Mouse (Mus musculus): ENCODE data around the gene Gm49384. TPM values are rescaled to one million over a fixed set of nuclear protein-coding genes. Genes with fewer than 3 reads are reported as not detected.
A peak's percentile ranks its signal among the peaks of the same experiment; 100 is the strongest.

The Gm49384 gene
- total RNA-seq (2021), result 1 to 10 TPM; 2.5 to 2.8 TPM

DNA sequence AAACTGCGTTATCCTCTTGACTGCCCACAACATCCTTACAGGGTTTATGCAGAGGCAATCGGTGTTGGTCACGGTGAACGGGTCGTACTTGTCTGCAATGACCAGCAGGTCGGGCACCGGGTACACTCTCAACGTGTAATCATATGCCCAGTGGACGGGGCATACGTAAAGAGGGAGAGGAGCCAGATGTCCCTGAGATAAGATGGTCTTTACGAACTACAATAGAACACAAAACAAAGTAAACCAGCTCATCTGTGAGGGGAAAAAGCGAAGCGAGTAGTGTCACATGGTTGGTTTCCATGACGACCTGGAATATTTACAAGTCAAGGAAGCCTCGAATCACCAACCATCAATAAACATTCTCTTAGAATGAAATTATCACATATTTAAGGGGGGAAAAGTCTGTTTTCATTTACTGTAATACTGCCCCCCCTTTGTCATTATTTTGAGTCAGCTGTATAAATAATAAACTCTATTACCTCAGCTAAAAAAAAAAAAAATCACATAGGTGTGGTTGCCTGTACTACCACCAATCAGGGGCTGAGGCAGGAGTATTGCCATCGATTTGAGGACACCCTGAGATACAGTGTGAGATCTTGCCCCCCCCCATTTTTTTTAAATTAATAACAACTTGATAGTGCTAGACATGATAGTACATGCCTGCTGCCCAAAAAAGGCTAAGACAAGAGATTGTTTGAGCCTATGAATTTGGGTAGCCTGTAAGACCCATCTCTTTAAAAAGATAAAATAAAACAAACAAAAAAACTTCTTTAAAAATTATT lies at the start of gene Gm49384:
Gene Gm49384, minus strand, starts transcription at position 216 of the 782 bp plus-strand sequence.
- intact Hi-C loops (cut with DNase I), result loop anchor here (10.0 kb wide), 1 partner anchor 381 kb away; the partner anchor contains the start of gene Vcpkmt
- no peak for DNase-seq

DNA sequence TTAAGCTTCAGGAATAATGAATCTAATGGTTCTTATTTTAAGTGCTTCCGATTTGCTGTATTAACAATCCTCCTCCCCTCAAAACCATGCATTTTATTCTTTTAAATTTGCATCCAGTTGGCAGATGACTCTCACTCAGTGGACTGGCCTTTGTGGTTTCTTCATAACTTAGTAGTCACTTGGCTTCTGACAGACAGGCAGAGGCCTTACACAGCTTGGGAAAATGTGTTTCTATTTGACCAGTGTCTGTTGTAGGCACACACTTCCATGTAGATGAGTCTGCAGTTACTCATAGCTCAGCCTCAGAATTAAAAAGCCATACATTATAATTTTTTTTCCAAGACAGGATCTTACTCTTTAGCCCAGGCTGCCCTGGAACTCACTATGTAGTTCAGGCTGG lies 49.7 kb upstream of the Gm49384 start:
- no peak for DNase-seq
- intact Hi-C loops (cut with DNase I), result no loop called here

DNA sequence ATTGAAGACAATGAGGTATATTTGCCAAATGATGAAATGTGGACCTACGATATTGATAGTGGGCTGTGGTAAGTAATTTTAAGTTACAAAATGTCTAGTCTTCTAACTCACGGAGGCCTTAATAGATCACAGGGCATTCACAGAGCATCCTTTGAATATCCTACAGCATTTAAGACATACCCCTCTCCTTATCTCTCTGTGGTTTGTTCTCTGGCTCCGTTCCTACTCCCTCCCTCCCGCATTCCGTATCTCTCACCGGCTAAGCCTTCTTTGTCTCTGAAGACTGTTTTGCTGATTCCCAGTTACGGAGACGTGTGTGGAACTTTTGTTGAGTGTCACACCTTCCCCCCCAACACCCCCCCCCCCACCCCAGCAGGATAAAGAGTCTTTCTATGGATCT lies 46.7 kb upstream of the Gm49384 start:
- no peak for DNase-seq
- intact Hi-C loops (cut with DNase I), result no loop called here

DNA sequence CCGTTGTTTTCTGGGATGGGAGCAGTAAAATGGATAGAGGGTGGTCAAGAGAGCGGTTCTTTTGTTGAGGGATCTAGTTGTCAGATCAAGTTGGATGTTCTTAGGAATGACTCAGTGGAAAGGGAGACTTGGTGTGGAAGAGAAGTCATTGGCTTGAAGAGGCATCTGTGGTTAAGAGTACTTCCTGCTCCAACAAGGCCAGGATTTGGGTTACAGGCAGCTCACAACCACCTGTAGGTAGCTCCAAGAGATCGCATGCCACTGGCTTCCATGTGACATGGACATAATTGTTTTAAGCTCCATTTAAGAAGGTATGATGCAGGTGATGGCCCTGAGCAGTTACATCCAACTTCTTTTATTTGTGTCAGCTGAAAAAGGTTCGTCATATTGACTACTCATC lies 45.7 kb upstream of the Gm49384 start:
- intact Hi-C loops (cut with DNase I), result no loop called here
- DNase-seq, result no peak

DNA sequence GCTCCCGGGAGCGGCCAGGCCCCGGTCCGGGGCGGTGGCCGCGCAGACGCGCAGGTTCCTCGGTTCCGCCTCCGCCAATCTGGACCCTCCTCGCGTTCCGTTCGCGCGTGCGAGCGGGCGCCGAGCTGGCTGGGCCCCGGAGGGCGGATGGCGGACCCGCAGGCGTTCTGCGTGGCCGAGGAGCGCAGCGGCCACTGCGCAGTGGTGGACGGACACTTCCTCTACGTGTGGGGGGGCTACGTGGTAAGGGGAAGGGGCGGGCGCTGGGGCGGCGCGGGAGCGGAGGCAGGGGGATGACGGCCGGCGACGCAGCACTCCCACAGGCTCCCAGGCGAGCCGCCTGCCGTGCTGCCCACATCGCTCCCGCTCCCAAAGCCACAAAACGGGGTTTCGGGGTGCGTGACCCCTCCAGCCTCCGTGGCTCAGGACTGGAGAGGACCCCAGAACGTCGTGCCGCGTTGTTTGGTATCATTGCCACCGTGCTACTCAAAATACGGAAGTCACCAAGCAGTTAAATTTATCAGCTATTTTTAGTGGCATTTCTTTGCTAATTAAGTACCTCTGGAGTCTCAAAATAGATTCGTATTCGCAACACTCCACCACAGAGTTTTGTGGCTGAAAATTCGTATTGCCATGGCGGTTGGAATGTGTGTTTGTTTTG lies 37.8 kb upstream of the Gm49384 start:
- intact Hi-C loops (cut with DNase I), result loop anchor here (2.0 kb wide), 2 partner anchors 43 to 55 kb away; partner anchors contain the start of genes Dnaaf2 and Klhdc2
- peak; percentile 78 to 83 for DNase-seq

DNA sequence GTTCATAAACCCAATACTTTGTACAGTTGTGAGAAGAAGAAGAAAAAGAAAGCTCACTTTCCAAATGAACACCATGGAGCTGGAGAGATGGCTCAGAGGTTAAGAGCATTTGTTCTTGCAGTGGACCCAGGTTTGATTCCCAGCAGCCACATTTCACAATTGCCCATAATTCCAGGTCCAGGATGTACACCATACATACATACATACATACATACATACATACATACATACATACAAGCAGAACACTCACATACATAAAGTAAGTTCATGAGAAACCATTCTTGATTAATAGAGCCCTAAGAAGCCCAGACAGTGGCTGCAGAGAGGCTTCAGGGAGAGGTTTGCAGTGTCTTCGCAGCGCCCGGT lies 37.3 kb upstream of the Gm49384 start:
- DNase-seq, result no peak
- intact Hi-C loops (cut with DNase I), result loop anchor here (2.0 kb wide), 2 partner anchors 43 to 55 kb away; partner anchors contain the start of genes Dnaaf2 and Klhdc2

DNA sequence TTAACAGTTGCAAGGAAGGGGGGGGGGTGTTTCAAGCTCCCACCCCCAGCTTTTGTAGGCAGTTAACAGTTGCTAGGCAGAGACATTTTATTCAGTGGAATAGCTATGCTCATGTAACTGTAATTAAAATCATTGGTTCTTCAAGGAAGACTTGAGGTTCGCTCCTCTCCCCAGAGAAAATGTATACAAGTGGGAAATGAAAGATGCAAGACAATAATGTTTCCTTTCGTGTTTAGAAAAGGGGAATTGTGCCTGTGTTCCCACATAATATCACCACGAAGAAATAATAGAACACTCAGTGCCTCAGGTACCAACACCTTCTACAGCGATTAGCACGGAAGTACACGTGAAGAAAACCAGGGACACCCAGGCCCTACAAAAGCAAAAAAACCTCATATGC lies 36.8 kb upstream of the Gm49384 start, which contains the start of gene Klhdc1:
Gene Klhdc1, plus strand, starts transcription at position 301 of the 400 bp plus-strand sequence.
- intact Hi-C loops (cut with DNase I), result loop anchor here (2.0 kb wide), 2 partner anchors 42 to 56 kb away; partner anchors contain the start of genes Dnaaf2 and Klhdc2
- no peak for DNase-seq

DNA sequence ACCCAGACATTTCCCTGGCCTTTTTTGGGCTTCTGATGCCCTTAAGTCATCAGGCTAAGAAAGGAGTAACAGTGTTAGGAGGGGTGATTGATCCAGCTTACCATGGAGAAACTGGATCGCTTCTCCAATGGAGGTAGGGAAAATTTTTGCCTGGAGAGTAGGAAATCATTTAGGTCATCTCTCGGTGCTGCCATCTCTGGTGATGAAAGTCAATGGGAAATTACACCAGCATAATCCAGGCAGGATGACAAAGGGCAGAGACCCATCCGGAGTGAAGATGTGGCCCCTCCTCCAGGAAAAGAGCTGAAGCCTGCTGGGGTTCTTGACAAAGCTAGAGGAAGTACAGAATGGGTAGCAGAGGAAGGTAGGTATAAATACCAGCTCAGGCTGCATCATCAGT lies 34.2 kb upstream of the Gm49384 start:
- intact Hi-C loops (cut with DNase I), result no loop called here
- DNase-seq, result no peak

DNA sequence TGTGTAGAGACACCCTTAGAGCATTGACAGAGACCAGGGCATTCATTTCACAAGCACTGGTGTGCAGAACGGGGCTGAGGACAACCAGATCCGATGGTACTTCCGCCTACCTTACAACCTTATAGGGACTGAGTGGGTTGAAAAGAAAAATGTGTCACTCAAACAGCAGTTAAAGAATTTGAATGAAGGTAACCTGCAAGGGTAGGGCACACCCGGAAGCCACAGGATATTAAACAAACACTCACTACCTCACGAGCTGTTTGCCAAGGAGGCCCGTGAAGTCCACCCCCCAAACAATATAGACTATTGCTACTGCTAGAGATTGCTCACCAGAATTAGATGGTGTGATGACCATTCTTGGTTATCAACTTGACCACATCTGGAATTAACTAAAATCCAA lies 31.7 kb upstream of the Gm49384 start:
- intact Hi-C loops (cut with DNase I), result no loop called here
- DNase-seq, result no peak

DNA sequence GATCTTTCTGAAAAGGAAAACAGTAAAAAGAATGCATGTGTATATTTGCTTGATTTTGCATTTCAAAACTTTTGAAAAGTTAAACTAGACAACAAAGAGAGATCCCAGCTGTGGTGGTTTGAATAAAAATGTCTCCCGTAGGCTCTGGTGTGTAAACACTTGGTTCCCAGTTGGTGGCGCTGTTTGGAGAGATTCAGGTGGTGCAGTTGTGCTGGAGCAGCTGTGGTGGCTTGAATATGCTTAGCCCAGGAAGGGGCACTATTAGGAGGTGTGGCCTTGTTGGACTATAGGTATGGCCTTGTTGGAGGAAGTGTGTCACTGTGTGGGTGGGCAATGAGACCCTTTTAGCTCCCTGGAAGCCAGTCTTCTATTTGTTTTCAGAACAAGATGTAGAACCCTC lies 25.2 kb upstream of the Gm49384 start:
- DNase-seq, result no peak
- intact Hi-C loops (cut with DNase I), result loop anchor here (5.0 kb wide), 1 partner anchor 68 kb away; the partner anchor contains the start of gene Klhdc2

DNA sequence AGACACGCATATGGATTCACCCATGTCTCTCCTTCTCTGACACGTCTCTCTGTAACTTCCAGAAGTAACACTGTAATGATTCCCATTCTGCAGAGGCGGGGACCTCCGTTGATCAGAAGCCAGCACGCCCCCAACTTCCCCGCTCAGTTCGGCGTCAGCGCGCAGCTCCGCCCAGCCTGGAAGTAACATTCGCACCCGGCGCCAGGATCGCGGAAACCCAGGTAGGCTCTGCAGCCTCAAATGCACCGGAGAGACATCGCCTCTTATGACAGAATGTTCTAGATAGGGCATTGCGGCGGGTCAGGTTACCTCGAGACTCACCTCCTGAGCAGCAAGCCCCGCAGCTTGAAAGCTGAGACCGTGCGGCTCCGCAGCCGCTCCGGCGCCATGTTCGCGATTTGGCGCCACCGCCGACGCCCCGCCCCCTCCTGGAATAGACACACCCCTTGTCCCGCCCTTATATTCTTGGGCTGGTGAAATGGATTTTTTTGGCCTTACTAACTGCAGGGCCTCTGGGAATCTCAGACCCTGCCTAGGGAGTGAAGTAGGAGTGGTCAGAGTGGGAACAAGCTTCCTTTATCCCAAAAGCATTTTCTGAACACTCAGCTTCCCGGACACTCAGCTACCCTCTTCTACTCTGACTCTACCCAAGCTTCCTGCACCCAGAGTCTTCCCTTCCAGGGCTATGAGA lies 23.9 kb upstream of the Gm49384 start, which contains the start of gene Pole2:
Gene Pole2, minus strand, starts transcription at position 420 of the 691 bp plus-strand sequence.
- intact Hi-C loops (cut with DNase I), result loop anchor here (5.0 kb wide), 1 partner anchor 69 kb away; the partner anchor contains the start of gene Klhdc2
- DNase-seq, result peak; percentile 93 to 94

DNA sequence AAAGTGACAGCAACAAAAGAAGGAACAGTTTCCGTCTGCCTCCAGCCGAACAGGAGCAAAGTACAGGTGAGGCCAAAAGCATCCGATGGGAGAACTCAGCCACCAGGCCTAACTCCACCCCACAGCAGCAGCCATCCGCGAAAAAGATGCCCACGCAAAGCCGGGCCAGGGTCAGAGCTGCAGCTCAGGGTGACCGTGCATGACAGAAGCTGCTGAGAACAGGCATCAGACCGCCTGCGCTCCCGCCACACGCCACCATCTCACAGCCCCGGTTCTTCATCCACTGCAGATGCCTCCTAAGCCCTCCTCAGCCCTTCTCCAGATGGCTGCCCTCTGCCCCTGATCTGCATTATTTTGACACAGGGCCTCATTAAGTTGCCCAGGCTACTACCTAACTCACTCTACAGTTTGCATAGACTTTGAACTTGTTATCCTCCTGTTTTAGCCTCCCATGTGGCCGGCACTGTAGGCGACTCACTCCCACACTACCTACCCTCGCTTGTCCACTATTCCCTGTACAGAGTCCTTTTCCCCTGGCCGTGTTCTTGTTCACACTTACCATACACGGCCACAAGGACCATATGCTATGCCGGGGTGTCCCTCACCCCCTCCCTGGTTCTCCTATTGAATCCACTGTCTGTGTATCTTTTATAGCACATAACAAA lies 16.7 kb upstream of the Gm49384 start:
- no peak for DNase-seq
- intact Hi-C loops (cut with DNase I), result no loop called here

DNA sequence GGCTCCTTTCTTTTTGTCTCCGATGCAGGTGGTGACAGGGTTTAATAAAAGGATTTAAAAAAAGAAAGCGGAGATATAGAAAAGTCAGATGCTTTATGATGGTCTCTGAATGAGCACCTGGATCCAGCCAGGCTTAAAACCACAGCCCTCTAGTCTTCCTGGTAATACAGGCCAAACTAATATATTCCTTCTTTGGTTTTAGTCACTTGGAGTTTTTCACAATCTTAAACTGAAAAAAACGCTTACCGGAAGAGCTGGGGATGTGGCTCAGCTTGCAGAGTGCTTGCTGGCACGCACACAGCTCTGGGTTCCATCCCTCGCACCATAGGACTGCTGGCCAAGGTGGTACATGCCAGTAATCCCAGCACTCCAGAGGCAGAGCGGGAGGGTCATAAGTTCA lies 12.5 kb upstream of the Gm49384 start:
- intact Hi-C loops (cut with DNase I), result no loop called here
- DNase-seq, result no peak

DNA sequence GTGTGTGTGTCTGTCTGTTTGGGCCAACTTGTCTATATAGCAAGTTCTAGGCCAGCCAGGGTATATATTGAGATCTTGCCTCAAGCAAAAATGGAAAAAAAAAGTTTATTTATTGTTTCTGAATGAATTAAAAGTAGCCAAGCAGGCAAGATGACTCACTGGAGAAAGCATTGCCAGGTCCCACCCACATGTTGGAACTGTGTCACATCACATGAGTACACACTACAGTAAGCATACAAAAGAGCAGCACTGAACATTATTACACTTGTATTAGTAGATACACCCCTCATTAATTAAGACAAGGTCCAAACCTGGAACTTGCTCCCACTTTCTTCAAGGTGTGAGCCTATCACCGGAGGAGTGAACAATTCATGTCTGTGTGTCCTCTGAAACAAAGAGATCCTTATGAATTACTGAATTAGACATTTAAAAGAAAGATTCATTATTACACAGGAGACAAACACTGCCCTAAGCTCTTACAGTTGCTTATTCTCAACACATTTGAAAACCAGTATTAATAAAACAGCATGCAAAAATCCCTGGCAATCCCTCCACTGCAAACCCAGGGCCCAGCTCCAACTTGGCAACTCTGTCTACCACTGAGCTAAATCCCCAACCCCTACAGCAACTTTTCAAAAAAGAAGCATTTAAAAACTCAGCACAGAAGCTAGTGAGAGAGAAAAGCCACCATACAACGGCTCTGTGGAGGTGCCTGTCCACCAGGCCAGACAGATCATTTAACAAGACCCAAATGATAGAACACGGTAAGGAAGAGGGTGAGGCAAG lies 11.1 kb upstream of the Gm49384 start:
- peak; percentile 63 to 73 for DNase-seq
- intact Hi-C loops (cut with DNase I), result no loop called here

DNA sequence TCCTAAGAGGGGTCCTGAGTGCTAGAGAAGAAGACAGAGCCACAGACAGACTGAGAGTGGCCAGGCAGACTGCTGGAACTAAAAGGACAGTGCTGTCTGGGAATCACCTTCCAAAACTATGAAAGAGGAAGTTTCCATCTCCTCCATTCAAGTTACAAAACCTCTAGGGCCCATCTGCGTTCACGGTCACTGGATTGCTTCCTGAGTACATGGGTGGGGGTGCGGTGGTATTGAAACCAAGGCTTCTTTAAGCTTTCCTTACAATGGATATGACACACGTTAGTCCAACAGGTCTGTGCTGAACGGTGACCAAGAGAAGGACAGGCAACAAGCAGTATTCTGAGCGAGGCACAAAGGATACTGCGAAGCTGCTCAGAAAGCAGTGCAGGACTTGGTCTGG lies 10.3 kb upstream of the Gm49384 start:
- intact Hi-C loops (cut with DNase I), result no loop called here
- DNase-seq, result no peak

DNA sequence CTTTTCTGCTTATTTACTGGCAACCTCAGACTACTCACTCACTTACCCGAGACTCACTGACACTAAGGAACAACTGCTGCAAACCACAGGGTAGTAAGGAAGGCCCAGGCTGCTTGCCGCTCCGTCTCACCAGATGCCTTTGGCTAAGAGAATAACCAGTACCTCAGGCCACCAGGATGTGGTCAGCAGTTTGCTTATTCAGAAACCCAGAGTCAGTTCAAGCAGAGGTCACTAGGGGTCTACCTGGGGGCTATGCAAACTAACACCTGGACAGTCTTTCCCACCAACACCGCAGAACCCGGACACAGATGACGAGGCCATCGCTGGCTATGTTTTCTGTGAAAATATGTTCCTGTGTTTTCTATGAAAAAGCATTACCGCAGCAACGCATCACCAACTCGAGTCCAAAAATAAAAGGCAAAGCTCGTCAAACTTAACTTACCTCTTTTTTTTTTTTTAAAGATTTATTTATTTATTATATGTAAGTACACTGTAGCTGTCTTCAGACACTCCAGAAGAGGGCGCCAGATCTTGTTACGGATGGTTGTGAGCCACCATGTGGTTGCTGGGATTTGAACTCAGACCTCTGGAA lies 9.2 kb upstream of the Gm49384 start:
- DNase-seq, result no peak
- intact Hi-C loops (cut with DNase I), result no loop called here

DNA sequence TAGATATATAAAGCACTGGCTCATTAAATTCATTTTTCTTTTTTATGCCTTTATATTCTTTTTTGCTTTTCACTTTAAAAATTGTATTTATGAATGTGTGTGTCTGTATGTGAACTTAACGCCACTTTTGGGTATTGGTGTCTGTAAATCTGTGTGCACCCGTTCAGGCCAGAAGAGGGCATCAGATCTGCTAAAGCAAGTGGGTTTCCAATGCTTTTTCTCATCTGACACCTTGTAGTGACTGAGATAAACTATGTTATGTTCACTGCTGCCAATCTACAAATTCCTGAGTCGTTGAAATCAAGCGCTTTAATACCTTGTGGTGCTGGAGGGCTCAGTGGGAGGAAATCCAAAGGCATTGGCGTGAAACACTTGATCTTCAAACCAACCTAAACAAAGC lies 7.0 kb upstream of the Gm49384 start:
- DNase-seq, result no peak
- intact Hi-C loops (cut with DNase I), result no loop called here

DNA sequence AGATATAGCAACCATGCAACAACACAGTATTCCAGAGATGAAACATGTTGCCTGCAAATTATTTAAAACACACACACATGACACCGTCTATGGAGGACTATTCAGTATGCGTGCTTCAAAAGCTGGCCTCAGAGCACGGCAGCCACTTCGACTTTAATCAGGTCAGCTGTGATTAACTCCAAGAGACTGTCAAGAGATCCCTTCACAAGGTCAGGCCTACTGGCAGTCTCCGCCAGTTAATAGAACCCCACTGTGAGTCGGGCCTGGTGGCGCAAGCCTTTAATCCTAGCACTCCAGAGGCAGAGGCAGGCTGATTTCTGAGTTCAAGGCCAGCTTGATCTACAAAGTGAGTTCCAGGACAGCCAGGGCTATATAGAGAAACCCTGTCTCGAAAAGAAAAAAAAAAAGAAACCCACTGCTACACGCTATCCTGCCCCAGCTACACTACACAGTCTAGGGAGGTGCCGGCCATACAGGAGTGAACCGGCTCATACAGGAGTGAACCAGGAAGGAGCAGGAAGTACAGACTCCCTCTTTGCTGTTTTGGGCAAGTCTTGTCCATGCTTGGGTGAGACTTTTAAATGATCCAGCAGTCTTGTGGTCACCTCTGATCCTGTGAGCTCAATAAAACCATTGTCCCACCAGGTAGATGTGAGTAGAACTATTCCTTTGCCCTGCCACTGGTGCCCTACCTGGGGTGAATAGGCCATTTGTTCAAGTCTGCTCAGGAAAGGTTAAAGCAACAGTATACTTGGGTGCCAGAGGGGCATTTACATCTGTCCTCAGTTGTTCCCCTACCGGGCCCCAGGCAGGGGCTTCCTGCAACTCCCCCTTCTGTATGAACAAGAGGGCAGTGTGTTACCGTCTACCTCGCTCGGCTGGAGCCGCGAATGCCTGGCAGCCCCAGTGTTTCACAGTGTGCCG lies 6.3 kb upstream of the Gm49384 start:
- intact Hi-C loops (cut with DNase I), result no loop called here
- DNase-seq, result no peak

Data from heart, postnatal 36 days (tissue).